Mouse (Mus musculus) E14TG2a.4 (cell line): ENCODE measurements at regions not wholly inside any gene's neighbourhood (a gene's known extent, or its start where the extent isn't known, plus 50 kb on each side); places are given as distances from the start of the nearest gene placed in this dataset.

Experiments
- CTCF ChIP-seq: conservative IDR thresholded peaks from 2 replicates; pipeline ENCODE4 v1.5.1; 2014; ENCODE audit warnings: low read length
- NANOG ChIP-seq: IDR thresholded peaks from 2 replicates; pipeline ENCODE4 v1.6.1; 2014; ENCODE audit warnings: borderline replicate concordance, low read length, mixed read lengths

DNA sequence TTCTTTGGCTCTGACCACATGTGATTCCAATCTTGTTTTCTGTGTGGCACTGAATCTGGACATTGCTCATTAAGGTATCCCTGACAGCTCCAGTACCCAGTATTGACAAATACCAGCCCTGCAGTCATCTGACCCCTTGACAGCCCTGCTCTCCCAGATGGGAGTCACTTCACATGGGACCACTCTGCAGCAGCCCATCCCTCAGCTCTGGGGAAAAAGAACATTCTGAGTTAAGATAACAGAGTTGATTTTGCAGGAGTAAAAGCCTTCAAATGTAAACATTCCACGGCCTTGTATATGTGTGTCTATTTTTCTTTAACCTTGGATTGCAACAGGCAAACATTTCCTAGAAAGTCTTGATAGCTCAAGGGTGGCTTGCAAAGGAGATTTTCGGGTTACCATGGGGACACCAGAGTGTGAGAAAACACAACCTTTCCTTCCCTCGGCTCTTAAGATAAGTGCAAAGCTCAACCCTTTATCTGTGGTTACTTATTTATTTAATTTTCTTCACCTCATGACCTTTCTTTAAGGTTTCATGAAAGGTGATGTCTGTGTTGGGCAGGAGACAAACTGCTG, 444.4 kb upstream of the Sox11 start:
- TF ChIP-seq NANOG, result no peak
- no peak for TF ChIP-seq CTCF
